Mouse (Mus musculus) C2C12 (cell line): Measurements from ENCODE around the gene Lrrc23. TPM values are rescaled to one million over a fixed set of nuclear protein-coding genes. Genes with fewer than 3 reads are reported as not detected.
A peak's percentile ranks its signal among the peaks of the same experiment; 100 is the strongest.
"Not testable (repeated sequence)": the region's sequence is repeated elsewhere in the genome, so short reads cannot be mapped to it uniquely, and the experiment has no call there.

Experiments used
- H3K27me3 ChIP-seq: one replicate; pipeline ENCODE4 v1.6.1; 2011; ENCODE audit not compliant: control insufficient read depth, insufficient read depth, insufficient read length
- H3K36me3 ChIP-seq: one replicate; pipeline ENCODE4 v1.6.1; 2011; ENCODE audit not compliant: control insufficient read depth, insufficient read depth
- H3K4me3 ChIP-seq: one replicate; pipeline ENCODE4 v1.5.1; 2011; ENCODE audit warnings: mild to moderate bottlenecking, control low read depth; ENCODE audit not compliant: poor library complexity, insufficient read depth, severe bottlenecking
- H3K79me2 ChIP-seq: one replicate; pipeline ENCODE4 v1.6.1; 2011; ENCODE audit not compliant: control insufficient read depth, insufficient read depth
- H3K79me3 ChIP-seq: one replicate; pipeline ENCODE4 v1.6.1; 2011; ENCODE audit warnings: low read depth, control low read depth
- H3ac ChIP-seq: one replicate; pipeline ENCODE3; 2011; ENCODE audit warnings: low read depth; ENCODE audit not compliant: control insufficient read depth, insufficient read length
- CEBPB ChIP-seq: IDR thresholded peaks from one replicate; pipeline ENCODE4 v1.6.1; 2011; ENCODE audit warnings: low read depth, mild to moderate bottlenecking, control low read depth, moderate library complexity
- CTCF ChIP-seq: IDR thresholded peaks from one replicate; pipeline ENCODE4 v1.5.1; 2011; ENCODE audit not compliant: control insufficient read depth, insufficient read depth, insufficient read length
- FOSL1 ChIP-seq: IDR thresholded peaks from one replicate; pipeline ENCODE4 v1.8.0; 2011; ENCODE audit warnings: mild to moderate bottlenecking, low read length; ENCODE audit not compliant: poor library complexity, insufficient read depth, severe bottlenecking
- MAX ChIP-seq: IDR thresholded peaks from one replicate; pipeline ENCODE4 v1.6.1; 2011; ENCODE audit warnings: mild to moderate bottlenecking, control low read depth
- MYOD1 ChIP-seq: IDR thresholded peaks from one replicate; pipeline ENCODE4 v1.6.1; 2011; ENCODE audit warnings: low read depth; ENCODE audit not compliant: control insufficient read depth, insufficient read length
- MYOG ChIP-seq: IDR thresholded peaks from one replicate; pipeline ENCODE4 v1.6.1; 2011; ENCODE audit not compliant: control insufficient read depth, insufficient read length; ENCODE audit errors: extremely low read depth
- USF1 ChIP-seq: IDR thresholded peaks from one replicate; pipeline ENCODE4 v1.6.1; 2011; ENCODE audit warnings: low read depth, mild to moderate bottlenecking, control low read depth, moderate library complexity
- polyA plus RNA-seq: library from polyadenylated mRNA; unstranded; fragments of >200 nt; fragmentation: generic; extraction: Trizol; gene quantifications from one replicate; pipeline ENCODE4 v1.2.1, GENCODE M21; 2012; ENCODE audit warnings: missing spikeins

Gene Lrrc23
- polyA plus RNA-seq, 1 experiment = 0.13 TPM

DNA sequence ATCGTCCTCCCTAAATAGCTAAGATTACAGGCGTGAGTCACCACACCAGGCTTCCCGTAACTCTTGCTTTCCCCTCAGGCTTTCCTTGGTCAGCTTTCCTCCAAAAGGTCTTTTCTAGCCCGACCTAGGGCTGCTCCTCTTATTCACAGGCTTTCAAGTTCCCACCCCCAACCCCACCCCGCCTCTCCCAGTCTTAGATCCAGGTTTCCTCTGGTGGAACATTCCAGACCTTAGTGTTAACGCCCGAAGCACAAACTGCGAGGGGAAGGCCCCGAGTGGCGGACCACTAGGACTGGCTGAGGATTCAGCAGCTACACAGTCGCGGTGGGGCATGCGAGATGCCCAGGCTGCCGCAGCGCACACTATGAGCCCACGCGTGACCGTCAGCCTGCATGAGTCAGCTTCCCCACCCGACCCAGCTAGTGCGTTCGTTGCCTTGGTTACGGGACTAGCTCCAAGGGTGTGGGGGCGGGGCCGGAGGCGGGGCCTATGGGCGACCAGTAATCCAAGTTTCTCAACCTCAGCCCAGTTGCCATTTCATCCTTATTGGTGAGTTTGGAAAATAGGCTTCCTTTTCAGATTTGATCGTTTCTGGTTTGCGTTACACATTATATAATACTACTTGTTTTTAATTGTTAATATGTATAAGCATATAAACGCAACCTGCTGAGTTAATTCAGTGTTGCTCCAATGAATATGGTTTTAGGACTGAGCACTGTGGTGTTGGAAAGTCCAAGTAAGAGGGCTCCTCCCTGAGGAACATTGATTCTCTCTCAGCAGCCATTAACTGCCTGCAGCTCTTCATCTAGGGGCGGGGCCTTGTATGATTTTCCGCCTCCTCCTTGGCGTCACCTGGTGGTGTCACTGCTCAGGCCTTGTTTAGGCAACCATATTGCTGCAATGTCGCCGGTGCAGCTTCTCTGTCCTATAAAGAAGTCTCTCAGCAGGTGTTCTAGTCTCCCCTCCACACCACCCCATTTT lies 26.1 kb upstream of the Lrrc23 start:
- peak overlapping the region; percentile 46 for H3ac ChIP-seq
- peak overlapping the region; percentile 22 for H3K4me3 ChIP-seq
- H3K79me3 ChIP-seq = peaks cover 6% of the 10 kb centered on the region
- H3K36me3 ChIP-seq = peaks cover 10% of the 10 kb centered on the region
- H3K79me2 ChIP-seq = peaks cover 9% of the 10 kb centered on the region
- TF ChIP-seq MYOD1 (no peak), MYOG (no peak), CTCF (no peak), MAX (peak; percentile 40), USF1 (no peak), CEBPB (peak; percentile 32), FOSL1 (peak; percentile 10)
- no peaks in the 10 kb centered on the region for H3K27me3 ChIP-seq

DNA sequence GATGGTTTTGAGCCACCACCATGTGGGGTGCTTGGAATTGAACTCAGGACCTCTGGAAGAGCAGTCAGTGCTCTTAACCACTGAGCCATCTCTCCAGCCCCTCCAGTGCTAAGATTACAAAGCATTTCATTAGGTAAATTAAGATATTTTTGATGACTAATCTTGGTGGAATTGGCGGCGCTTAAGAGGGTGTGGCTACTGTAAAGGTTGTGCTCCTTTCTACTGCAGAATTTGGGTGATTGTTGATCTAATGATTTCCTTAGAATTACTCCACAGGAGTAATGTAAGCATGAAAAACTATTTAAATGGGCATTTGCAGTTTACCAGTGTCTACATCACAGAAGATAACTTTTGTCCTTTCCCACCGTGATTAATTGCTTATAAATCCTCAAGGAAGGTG lies 24.8 kb upstream of the Lrrc23 start:
- no peak for TF ChIP-seq USF1
- TF ChIP-seq MAX = no peak
- TF ChIP-seq MYOG = no peak
- no peak for TF ChIP-seq CEBPB
- no peak for TF ChIP-seq CTCF
- TF ChIP-seq MYOD1 = no peak
- no peak for TF ChIP-seq FOSL1
- Histone ChIP-seq H3K79me2 (no peaks in the 10 kb centered on the region), H3K79me3 (peaks cover 1% of the 10 kb centered on the region), H3K4me3 (no peak overlapping the region), H3ac (no peak overlapping the region), H3K27me3 (no peaks in the 10 kb centered on the region), H3K36me3 (no peaks in the 10 kb centered on the region)

DNA sequence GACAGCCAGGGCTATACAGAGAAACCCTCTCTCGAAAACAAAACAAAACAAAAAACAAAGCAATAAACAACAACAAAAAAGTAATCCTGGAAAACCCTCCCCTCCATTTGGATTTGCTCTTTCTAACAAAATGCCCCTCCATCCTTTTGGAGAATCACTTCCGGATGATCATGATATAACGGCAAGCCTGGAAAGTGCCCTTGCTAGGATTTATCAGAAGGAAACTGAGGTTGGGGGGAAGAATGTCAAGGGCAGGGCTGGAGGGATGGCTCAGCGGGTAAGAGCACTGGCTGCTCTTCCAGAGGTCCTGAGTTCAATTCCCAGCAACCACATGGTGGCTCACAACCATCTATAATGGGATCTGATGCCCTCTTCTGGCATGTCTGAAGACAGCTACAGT lies 24.2 kb upstream of the Lrrc23 start:
- H3K79me3 ChIP-seq, H3K4me3 ChIP-seq, H3K79me2 ChIP-seq, H3K27me3 ChIP-seq, H3K36me3 ChIP-seq, H3ac ChIP-seq: not testable (repeated sequence)

DNA sequence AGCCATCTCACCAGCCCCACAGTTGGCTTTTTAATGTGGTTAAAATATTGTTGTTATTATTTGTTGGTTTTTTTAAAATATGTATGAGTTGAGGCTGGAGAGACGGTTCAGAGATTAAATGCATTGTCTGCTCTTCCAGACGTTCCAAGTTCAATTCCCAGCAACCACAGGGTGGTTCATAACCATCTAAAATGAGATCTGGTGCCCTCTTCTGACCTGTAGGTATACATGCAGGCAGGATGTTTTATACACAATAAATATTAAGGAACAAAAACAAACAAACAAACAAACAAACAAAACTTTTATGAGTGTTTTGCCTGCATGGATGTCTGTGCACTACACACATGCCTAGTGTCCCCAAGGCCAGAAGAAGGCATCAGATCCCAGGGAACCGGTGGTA lies 23.5 kb upstream of the Lrrc23 start:
- Histone ChIP-seq H3K4me3 (no peak overlapping the region), H3K79me2 (no peaks in the 10 kb centered on the region), H3K36me3 (no peaks in the 10 kb centered on the region), H3K27me3 (no peaks in the 10 kb centered on the region), H3ac (no peak overlapping the region), H3K79me3 (no peaks in the 10 kb centered on the region)
- no peak for TF ChIP-seq MYOD1
- no peak for TF ChIP-seq USF1
- TF ChIP-seq CTCF = no peak
- TF ChIP-seq MAX = no peak
- no peak for TF ChIP-seq CEBPB
- TF ChIP-seq FOSL1 = no peak
- no peak for TF ChIP-seq MYOG

DNA sequence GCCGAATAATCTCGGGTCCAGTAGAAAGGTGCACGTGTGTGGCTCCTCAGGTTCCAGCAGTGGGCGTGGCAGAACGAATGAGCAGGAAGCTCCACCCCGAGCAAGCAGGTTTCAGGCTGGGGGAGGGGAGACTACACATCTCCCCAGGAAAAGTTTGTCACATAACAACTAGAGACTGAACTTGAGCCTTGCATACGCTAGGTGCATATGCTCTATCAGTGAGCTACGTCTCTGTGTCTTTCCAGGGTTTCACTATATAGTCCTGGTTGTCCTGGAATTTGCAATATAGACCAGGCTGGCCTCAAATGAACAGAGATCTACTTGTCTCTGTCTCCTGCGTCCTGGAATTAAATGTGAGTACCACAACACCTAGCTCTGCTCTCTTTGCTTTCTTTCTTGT lies 22.9 kb upstream of the Lrrc23 start:
- H3K27me3 ChIP-seq, H3K79me3 ChIP-seq, H3K36me3 ChIP-seq, H3ac ChIP-seq, H3K79me2 ChIP-seq, H3K4me3 ChIP-seq: not testable (repeated sequence)

DNA sequence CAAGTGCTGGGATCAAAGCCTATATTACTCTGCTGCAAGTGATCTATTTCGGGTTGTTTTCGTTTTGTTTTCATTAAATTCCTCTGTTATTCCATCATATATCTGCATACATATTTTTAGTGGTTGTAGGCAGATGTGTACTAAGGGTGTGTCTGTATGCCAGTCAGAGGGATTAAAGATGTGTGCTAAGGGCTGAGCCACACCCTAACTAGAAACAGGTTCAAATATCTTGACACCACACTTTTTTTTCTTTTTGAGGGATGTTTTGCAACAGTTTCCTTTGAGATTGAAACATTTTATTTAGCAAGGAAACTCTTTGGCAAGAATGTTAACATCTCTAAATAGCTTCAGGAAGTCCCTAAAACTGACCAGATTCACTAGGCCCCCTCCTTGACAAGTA lies 16.7 kb upstream of the Lrrc23 start:
- Histone ChIP-seq H3K4me3 (no peak overlapping the region), H3K79me3 (no peaks in the 10 kb centered on the region), H3K27me3 (no peaks in the 10 kb centered on the region), H3ac (no peak overlapping the region), H3K36me3 (no peaks in the 10 kb centered on the region), H3K79me2 (no peaks in the 10 kb centered on the region)
- TF ChIP-seq CEBPB = peak; percentile 61
- no peak for TF ChIP-seq CTCF
